Mouse (Mus musculus) stomach, postnatal 0 days (tissue): ENCODE measurements around the gene Hnrnpa1.

ENCODE experiments used
- CTCF ChIP-seq: IDR thresholded peaks from 2 replicates; pipeline ENCODE4 v1.5.1; 2016; ENCODE audit warnings: antibody characterized with exemption, low read depth, mild to moderate bottlenecking, moderate library complexity
- EP300 ChIP-seq: optimal IDR thresholded peaks from 2 replicates; pipeline ENCODE3; 2016; ENCODE audit warnings: antibody characterized with exemption

DNA sequence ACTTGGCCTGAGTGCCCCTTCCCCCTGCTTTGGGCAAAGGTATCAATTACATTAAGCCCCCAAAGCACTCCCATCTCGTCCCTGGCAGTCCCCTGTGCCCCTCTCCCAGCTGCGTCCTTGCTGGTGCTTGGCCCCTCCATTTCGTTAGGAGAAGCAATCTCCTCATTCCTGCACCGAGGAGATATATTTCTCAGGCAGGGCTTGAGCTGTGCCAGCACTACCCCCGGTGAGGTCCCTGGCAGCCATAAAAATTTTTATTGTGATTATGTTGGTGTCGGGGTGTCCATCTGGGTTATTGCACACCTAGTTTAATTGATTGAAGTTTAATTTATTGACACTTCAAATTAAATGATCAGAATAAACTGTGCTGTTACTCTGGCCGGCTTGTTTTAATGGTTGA lies 37.7 kb downstream of the Hnrnpa1 start:
- no peak for TF ChIP-seq CTCF
- TF ChIP-seq EP300 = no peak
